In genomic region chr6:129275624-129276203, GRCm38 (mm10) we compare ENCODE assay signal across 1 mouse cellular context.
TF ChIP-seq lines count a peak whose summit lies in the region.

No protein-coding gene starts in this region.

TF ChIP-seq in CH12.LX, 34 proteins besides CTCF, POLR2A, EP300 and RAD21 (continued from another document):
- TF ChIP-seq E2F4 (IDR thresholded peaks at IDR 0.05; ENCODE audit: insufficient replicate concordance, low read depth, low read length) (no peak), JUN (IDR thresholded peaks at IDR 0.05; ENCODE audit: insufficient read depth, low read depth, low read length) (peak; percentile 48), ZMIZ1 (IDR thresholded peaks at IDR 0.05; ENCODE audit: low read depth, low read length) (no peak), UBTF (IDR thresholded peaks at IDR 0.05; ENCODE audit: low read depth, low read length) (no peak), SMC3 (IDR thresholded peaks at IDR 0.05; ENCODE audit: low read depth, low read length) (no peak), ZC3H11A (IDR thresholded peaks at IDR 0.05; ENCODE audit: low read depth, low read length) (no peak), TBP (conservative IDR thresholded peaks at IDR 0.05; ENCODE audit: low read depth, low read length) (no peak; the same call in 1 of the 2 replicates)
